Mouse (Mus musculus): ENCODE results near the gene Dsp. TPM values are rescaled to one million over a fixed set of nuclear protein-coding genes. Genes with fewer than 3 reads are reported as not detected.

Gene Dsp
- polyA plus RNA-seq, 1 experiment from 2014 or later: 0.21 TPM

DNA sequence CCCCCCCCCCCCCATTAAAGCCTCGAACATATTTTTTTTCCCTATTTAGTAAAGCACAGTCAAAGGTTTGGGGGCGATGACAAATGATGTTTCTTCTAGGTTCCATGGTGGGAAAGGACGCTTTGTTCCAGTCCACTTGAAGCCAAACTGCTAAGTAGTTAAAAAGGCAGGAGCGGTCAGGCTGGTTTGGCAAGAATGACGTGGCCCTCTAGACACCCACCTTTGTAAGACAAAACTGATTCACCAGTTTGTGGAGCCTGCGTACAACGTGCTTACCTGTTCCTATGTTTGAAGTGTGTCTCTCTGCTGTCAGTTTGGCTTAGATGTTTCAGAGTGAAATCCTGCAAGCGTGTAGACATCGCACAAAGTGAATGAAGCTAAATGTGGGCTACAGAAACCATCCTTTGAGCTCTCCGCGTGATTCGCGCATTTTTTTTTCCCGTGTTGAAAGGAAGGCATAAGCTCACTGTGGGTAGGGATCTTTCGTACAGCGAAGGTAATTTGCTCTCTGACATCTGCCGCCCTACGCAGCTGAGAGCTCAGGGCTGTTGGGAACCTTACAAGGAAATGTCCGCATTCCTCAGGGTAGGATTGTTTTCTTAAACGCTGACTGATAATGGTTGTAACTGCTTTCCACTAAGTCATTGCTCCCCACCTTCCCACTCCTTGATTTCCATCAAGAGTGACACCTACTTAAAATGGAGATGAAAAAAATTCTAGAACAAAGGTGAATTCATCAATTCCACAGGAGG lies 6.0 kb upstream of the Dsp start:
- Histone ChIP-seq H3K36me3 (ENCODE audit: poor library complexity, severe bottlenecking) (no peaks in the 10 kb centered on the region), H3K4me3 (no peak overlapping the region), H3K9ac (no peak overlapping the region), H3K9me3 (replicated peaks) (no peaks in the 10 kb centered on the region), H3K27ac (no peak overlapping the region), H3K4me1 (no peaks in the 10 kb centered on the region), H3K4me2 (no peak overlapping the region; the same call in 1 of the 2 replicates), H3K27me3 (peaks cover 30% of the 10 kb centered on the region)
- WGBS: 10% methylated on average over 20 of the region's 20 CpGs
- no peak for ATAC-seq

DNA sequence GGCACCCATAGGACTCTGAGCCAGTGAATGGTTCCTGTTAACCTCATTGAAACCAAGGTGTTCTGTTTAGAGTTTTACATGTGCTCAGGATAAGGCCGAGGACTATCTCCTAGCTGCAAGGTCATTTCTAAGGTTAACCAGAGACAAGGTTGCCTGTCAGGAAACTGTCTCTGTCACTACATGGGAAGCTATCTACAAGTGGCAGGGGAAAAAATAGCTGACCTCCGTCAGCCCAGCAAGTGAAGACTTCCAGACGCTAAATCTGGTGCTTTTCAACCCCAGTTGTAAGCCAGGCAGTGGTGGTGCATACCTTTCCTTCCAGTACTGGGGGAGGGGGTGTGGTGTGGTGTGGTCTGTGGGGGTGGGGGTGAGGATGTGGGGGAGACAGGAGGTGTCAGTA lies 2.7 kb upstream of the Dsp start:
- no peak for ATAC-seq
- Histone ChIP-seq H3K36me3 (ENCODE audit: poor library complexity, severe bottlenecking) (no peaks in the 10 kb centered on the region), H3K4me2 (no peak overlapping the region), H3K4me1 (peaks cover 22% of the 10 kb centered on the region), H3K27me3 (peaks cover 62% of the 10 kb centered on the region), H3K27ac (no peak overlapping the region), H3K9me3 (replicated peaks) (no peaks in the 10 kb centered on the region), H3K9ac (no peak overlapping the region), H3K4me3 (no peak overlapping the region)
- 63% methylated on average over 3 of the region's 3 CpGs for whole genome bisulfite sequencing

DNA sequence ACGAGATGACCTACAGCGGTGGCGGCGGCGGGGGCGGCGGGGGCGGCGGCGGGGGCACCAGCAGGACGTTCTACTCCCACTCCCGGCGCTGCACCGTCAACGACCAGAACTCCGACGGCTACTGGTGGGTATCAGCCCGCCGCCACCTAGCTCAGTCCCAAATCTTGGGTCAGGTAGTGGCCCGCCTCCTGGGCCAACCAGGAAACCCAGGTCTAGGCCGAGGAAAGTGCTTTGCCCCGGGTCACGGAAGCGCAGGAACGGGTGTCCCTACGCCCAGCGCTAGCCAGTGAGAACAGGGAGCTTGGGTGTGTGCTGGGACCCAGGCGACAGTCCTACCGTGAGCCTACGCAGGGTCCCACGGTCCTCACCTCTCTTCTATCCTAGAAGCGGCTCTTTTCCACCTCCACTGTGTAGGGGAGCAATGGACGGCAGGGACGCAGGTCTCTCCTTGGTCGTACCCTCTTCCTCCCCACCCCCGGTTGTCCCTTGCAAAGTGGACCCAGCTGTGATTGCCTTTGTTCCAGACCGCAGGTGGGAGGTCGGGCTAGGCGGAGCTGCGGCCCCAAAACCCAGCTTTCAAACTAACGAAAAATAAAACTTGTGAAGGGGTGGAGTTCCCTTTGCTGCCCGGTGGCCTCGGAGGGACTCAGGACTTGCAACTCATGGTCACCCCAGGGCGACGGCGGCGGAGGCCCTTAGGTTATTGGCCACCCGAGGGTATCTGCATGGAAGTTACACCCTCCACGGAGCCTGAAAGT lies 756 bp downstream of the Dsp start:
- no peaks in the 10 kb centered on the region for H3K36me3 ChIP-seq (ENCODE audit: poor library complexity, severe bottlenecking)
- peak; percentile 61 for ATAC-seq
- WGBS: under 1% methylated on average over 41 of the region's 49 CpGs
- H3K4me2 ChIP-seq: peak overlapping the region; percentile 75
- H3K4me3 ChIP-seq: peak overlapping the region; percentile 42
- H3K9ac ChIP-seq: peak overlapping the region; percentile 51; the same call in 1 of the 2 replicates
- no peaks in the 10 kb centered on the region for H3K9me3 ChIP-seq (replicated peaks)
- H3K27me3 ChIP-seq: peaks cover 85% of the 10 kb centered on the region
- no peak overlapping the region for H3K27ac ChIP-seq
- peaks cover 22% of the 10 kb centered on the region for H3K4me1 ChIP-seq

DNA sequence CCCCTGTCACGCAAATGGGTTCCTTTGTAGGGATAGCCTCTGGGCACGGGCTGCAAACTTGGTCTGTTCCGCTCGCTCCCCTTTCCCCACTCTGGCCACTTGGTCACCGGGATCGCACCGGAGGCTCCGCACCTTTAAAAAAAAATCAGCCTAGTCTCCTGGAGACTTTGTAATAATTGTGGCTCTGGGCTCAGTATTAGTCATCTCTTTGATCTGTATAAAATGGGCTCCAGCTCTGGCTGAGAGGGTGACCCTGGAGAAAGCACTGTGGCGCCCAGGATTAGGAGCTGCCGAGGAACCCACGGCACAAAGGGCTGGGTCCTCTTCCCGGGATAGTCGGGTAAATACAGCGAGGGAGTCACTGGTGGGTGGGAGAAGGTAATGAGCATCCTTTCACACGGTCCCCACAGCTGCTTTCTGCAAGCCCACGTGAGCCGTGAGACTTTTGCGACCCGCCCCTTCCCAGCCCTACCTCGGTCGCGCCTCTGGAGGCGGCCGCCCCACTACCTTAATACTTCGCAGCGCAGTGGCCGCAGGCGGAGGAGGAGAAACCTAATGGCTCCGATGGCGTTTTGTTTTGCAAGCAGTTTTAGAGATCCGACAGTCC lies 1.4 kb downstream of the Dsp start:
- H3K27ac ChIP-seq: no peak overlapping the region
- no peaks in the 10 kb centered on the region for H3K9me3 ChIP-seq (replicated peaks)
- H3K4me2 ChIP-seq: peak overlapping the region; percentile 75
- no peak overlapping the region for H3K9ac ChIP-seq
- WGBS: under 1% methylated on average over 31 of the region's 31 CpGs
- ATAC-seq: peak; percentile 52; the same call in 1 of the 2 replicates
- no peaks in the 10 kb centered on the region for H3K36me3 ChIP-seq (ENCODE audit: poor library complexity, severe bottlenecking)
- peak overlapping the region; percentile 42 for H3K4me3 ChIP-seq
- H3K27me3 ChIP-seq: peaks cover 84% of the 10 kb centered on the region
- peaks cover 22% of the 10 kb centered on the region for H3K4me1 ChIP-seq

DNA sequence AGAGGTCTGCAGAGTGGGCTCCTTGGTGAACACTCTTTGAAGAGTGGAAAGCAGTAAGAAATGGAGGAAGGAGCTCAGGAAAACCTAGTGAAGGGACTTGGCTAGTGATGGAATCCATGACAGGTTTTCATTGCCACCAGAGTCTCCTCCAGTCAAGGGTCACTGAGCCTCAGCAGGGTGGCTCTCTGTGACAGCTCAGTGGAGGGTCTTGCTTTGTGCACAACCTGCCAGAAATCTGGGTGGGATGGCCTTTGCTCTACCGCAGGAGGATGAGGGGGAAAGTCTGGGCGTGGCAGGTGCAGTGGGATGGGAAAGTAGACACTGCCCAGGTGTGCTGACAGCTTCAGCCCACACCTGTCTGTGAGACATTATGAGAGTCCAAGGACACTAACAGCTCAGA lies 4.4 kb downstream of the Dsp start:
- Histone ChIP-seq H3K4me1 (peaks cover 22% of the 10 kb centered on the region), H3K27me3 (peaks cover 67% of the 10 kb centered on the region), H3K36me3 (ENCODE audit: poor library complexity, severe bottlenecking) (no peaks in the 10 kb centered on the region), H3K4me2 (no peak overlapping the region), H3K9ac (no peak overlapping the region), H3K4me3 (no peak overlapping the region), H3K27ac (no peak overlapping the region), H3K9me3 (replicated peaks) (no peaks in the 10 kb centered on the region)
- no peak for ATAC-seq
- 3% methylated on average over 2 of the region's 2 CpGs for WGBS

DNA sequence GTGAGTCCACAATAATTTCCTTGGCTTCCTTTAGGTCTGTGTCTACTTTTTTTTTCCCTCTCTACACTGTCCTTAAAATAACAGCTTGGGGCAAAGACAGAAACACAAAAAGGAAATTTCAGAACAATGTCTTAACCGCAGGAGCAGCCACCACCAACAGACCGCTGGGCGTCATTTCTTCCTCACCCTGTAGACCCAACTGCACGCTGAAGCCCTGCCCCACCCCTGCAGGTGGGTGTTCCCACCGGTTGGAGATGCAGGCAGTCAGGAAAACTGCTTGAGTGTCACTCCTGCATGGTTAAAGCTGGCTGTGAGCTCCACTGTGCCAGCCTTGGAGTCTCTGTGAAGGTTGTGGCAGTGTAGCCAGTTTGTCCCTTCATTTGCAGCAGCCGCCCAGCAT lies 6.5 kb downstream of the Dsp start:
- Histone ChIP-seq H3K4me2 (no peak overlapping the region), H3K27ac (no peak overlapping the region), H3K4me3 (no peak overlapping the region), H3K9me3 (replicated peaks) (no peaks in the 10 kb centered on the region), H3K9ac (no peak overlapping the region), H3K36me3 (ENCODE audit: poor library complexity, severe bottlenecking) (no peaks in the 10 kb centered on the region), H3K4me1 (peaks cover 5% of the 10 kb centered on the region), H3K27me3 (peaks cover 46% of the 10 kb centered on the region)
- 26% methylated on average over 6 of the region's 6 CpGs for WGBS
- ATAC-seq: no peak

DNA sequence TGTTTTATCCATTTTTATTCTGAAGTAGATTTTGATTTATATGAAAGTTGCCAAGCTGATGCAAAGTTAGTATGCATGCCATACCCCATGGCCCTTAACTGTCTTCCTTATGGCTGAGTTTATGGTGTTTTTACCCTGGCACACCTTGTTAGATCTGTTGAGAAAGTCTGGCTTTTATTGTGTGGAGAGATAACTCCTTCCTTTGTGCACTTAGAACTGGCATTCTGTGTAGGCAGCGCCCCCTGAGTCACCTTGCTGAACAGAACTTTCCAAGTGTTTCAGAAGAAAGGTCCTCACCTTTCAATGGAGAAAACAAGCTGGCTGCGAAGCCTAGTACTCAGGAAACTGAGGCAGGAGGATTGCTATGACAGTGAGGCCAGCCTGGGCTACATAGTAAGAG lies 10.9 kb downstream of the Dsp start:
- no peak overlapping the region for H3K9ac ChIP-seq
- no peaks in the 10 kb centered on the region for H3K36me3 ChIP-seq (ENCODE audit: poor library complexity, severe bottlenecking)
- no peak overlapping the region for H3K27ac ChIP-seq
- no peaks in the 10 kb centered on the region for H3K9me3 ChIP-seq (replicated peaks)
- WGBS: 65% methylated on average over 2 of the region's 2 CpGs
- no peak for ATAC-seq
- peaks cover 9% of the 10 kb centered on the region for H3K27me3 ChIP-seq
- H3K4me1 ChIP-seq: peaks cover 4% of the 10 kb centered on the region; the same call in 1 of the 2 replicates
- H3K4me3 ChIP-seq: no peak overlapping the region
- H3K4me2 ChIP-seq: no peak overlapping the region

DNA sequence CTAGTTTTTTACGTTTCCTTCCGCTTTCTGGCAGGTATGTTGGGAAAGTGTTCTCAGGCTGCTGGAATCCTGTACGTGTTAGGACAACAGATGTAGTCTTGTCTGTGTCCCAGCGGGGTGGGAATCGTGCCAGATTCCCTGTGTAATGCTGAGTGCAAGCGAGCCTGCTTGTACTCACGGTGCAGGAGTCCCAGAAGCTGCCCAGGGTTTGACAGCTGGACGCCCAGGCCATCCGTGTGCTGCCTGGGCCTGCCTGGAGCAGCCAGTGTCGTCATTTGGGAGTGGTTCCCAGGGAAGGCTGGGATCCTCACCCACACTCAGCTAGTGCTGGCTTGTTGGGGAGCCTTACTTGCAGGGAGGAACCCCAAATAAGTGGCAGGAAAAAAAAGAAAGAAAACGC lies 11.6 kb downstream of the Dsp start:
- ATAC-seq: 0 out of 2 replicates have a peak, but pooled peaks have one; percentile 55
- WGBS: 57% methylated on average over 11 of the region's 11 CpGs
- Histone ChIP-seq H3K4me1 (peaks cover 4% of the 10 kb centered on the region; the same call in 1 of the 2 replicates), H3K4me2 (no peak overlapping the region), H3K27ac (no peak overlapping the region), H3K9ac (no peak overlapping the region), H3K4me3 (no peak overlapping the region), H3K27me3 (peaks cover 7% of the 10 kb centered on the region), H3K9me3 (replicated peaks) (no peaks in the 10 kb centered on the region), H3K36me3 (ENCODE audit: poor library complexity, severe bottlenecking) (no peaks in the 10 kb centered on the region)

DNA sequence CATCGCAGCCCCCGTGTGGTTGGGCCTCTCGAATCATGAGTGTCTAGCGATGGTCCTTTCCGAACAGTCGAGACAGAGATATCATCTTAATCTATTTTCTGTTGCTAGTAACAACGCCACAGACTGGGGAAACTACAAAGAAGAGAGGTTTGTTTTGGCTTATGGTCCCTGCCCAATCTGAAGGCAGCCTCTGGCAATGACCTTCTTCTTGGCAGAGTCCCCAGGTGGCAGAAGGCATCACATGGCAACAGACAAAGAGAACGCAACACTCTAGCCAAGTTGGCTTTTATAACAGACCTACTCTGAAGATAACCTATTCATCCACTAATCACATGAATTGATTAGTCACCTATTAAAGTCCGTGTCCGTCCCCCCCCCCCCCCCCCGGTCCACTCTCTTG lies 13.8 kb downstream of the Dsp start:
- peaks cover 4% of the 10 kb centered on the region; the same call in 1 of the 2 replicates for H3K4me1 ChIP-seq
- no peaks in the 10 kb centered on the region for H3K27me3 ChIP-seq
- H3K4me3 ChIP-seq: no peak overlapping the region
- ATAC-seq: no peak
- no peaks in the 10 kb centered on the region for H3K36me3 ChIP-seq (ENCODE audit: poor library complexity, severe bottlenecking)
- H3K9me3 ChIP-seq (replicated peaks): no peaks in the 10 kb centered on the region
- no peak overlapping the region for H3K9ac ChIP-seq
- no peak overlapping the region for H3K27ac ChIP-seq
- no peak overlapping the region for H3K4me2 ChIP-seq
- WGBS: 88% methylated on average over 11 of the region's 11 CpGs

DNA sequence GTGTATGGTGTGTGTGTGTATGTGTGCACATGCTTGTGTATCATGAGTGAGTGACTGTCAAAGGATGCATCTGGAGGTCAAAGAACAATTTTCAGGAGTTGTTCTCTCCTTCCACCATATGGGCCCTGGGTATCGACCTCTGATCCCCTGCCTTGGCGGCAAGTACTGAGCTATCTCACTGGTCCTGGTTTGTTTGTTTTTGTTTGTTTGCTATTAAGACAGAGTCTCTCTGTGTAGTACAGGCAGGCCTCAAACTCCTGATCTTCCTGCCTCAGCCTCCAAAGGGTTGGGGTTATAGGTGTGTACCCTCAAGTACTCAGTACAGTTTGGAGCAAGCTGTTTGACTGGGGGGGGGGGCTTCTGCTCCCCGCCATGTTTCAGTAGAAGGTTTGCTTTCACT lies 16.0 kb downstream of the Dsp start:
- H3K9me3 ChIP-seq (replicated peaks): no peaks in the 10 kb centered on the region
- H3K9ac ChIP-seq: no peak overlapping the region
- no peak overlapping the region for H3K4me3 ChIP-seq
- no peak overlapping the region for H3K27ac ChIP-seq
- ATAC-seq: no peak
- H3K4me2 ChIP-seq: no peak overlapping the region
- H3K4me1 ChIP-seq: peaks cover 4% of the 10 kb centered on the region; the same call in 1 of the 2 replicates
- H3K36me3 ChIP-seq (ENCODE audit: poor library complexity, severe bottlenecking): no peaks in the 10 kb centered on the region
- no peaks in the 10 kb centered on the region for H3K27me3 ChIP-seq
- 87% methylated on average over 3 of the region's 3 CpGs for WGBS

DNA sequence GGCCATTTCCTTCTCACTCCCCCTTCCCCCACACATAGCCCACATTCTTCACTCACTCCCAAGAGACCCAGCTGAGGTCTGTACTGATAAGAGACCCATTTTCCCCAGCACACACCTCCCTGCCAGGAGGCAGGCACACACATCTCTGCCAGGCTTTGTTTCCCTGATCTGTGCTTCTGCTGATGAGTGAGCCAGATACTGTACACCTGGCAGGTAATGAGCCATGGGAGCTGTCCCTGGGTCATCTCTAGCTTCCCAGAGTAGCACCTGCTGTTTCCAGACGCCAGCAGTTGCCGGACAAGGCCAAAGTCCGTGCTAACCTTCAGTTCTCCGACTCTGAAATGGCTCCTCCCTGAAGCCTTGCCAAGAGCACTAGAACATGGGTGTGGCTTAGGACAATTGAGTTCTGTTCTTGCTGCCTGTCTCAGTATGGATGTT lies 19.6 kb downstream of the Dsp start:
- Histone ChIP-seq H3K27me3 (no peaks in the 10 kb centered on the region), H3K9ac (no peak overlapping the region), H3K4me1 (no peaks in the 10 kb centered on the region), H3K9me3 (replicated peaks) (no peaks in the 10 kb centered on the region), H3K4me2 (no peak overlapping the region), H3K36me3 (ENCODE audit: poor library complexity, severe bottlenecking) (no peaks in the 10 kb centered on the region), H3K4me3 (no peak overlapping the region), H3K27ac (no peak overlapping the region)
- WGBS: 66% methylated on average over 4 of the region's 4 CpGs
- ATAC-seq: no peak

DNA sequence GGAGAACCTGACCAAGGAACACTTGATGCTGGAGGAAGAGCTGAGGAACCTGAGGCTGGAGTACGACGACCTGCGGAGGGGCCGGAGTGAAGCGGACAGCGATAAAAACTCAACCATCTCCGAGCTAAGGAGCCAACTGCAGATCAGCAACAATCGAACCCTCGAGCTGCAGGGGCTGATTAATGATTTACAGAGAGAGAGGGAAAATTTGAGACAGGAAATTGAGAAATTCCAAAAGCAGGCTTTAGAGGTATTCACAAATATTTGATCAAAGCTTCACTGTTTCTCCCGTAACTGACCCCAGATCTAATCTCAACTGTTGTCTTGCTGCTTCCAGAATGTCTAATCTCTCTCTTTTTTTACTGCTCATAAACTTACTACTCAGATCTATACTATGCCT lies 42.3 kb downstream of the Dsp start:
- no peak for ATAC-seq
- Histone ChIP-seq H3K9ac (no peak overlapping the region), H3K4me2 (no peak overlapping the region), H3K9me3 (replicated peaks) (peaks cover 14% of the 10 kb centered on the region), H3K36me3 (ENCODE audit: poor library complexity, severe bottlenecking) (no peaks in the 10 kb centered on the region), H3K27me3 (no peaks in the 10 kb centered on the region), H3K4me3 (no peak overlapping the region), H3K27ac (no peak overlapping the region), H3K4me1 (no peaks in the 10 kb centered on the region)
- 91% methylated on average over 10 of the region's 10 CpGs for WGBS

Measured in forebrain, embryonic 13.5 days (tissue).